Mouse (Mus musculus) ovary, adult 18-20 months (tissue): Measurements from ENCODE around the gene Arih1.
A peak's percentile ranks its signal among the peaks of the same experiment; 100 is the strongest.
"Not testable (repeated sequence)": the region's sequence is repeated elsewhere in the genome, so short reads cannot be mapped to it uniquely, and the experiment has no call there.

Experiments
- DNase-seq: peaks from one replicate; pipeline ENCODE4 v3.0.0; 2022; ENCODE audit warnings: low spot score, mixed read lengths

Gene Arih1

GRCm38 (mm10) chr9:59458416-59458815 is 28.0 kb downstream of the Arih1 start:
- DNase-seq, result no peak

DNA sequence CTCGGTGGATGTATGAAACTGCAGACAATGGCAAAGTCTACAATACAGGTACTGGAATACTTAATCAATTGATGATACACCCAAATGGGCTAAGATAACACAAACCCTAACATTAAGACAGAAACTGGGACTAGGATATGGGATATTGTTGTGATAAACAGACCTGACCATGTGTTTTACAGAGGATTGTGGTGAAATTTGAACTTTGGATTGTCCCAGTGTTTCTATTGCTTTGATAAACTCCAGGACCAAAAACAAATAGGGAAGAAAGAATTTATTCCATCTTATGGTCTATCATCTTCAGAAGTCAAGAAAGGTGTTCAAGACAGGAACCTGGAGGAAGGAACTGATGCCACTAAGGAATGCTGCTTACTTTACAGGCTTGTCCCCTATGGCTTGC is 28.7 kb downstream of the Arih1 start:
- DNase-seq, result no peak

- no peak for DNase-seq
These were observed 30.9 kb downstream of the Arih1 start for GRCm38 (mm10) chr9:59455404-59456068.

- no peak for DNase-seq
These were observed 52.7 kb downstream of the Arih1 start for GRCm38 (mm10) chr9:59433729-59434128.

DNA sequence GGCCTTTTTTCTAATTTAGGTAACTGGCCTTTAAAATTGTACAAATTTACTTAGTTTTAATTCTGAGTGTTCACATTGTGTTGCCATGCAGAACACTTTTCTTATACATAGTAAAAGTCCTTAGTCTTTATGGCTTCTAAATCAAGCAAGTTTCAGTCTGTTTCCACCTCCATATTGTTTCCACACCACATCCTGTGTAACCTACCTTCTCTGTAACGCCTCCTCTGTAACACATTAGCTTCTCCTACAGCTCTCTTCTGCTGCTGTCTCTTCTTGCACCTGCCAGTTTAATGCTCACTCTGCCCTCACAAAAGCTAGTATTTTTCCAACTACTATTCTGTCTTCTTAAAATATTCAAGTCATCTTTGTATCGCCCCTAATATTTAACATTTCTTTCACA is 54.8 kb downstream of the Arih1 start:
- DNase-seq, result no peak

GRCm38 (mm10) chr9:59420487-59420886 is 65.9 kb downstream of the Arih1 start:
- no peak for DNase-seq

GRCm38 (mm10) chr9:59407271-59407670 is 79.1 kb downstream of the Arih1 start:
- DNase-seq, result no peak

DNA sequence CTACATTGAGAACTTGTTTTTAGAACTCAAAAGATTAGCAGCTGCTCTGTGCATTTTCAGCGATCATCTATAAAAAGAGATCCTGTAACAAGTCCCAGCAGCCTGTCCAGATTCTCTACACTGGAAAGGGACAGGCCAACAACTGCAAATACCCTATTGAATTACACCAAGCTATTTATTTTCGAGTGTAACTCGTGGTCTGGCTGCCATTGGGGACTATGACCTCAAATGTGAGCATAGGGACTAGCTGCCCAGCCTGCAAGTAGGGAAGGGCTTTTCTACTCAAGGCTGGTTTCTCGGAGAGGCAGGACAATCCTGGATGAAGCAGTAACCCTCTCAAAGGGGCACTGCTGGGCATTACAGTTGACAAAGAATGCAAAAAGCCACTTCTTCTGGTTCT is 97.3 kb downstream of the Arih1 start:
- DNase-seq, result no peak

- no peak for DNase-seq
These were observed 98.1 kb downstream of the Arih1 start for GRCm38 (mm10) chr9:59388311-59388710.

GRCm38 (mm10) chr9:59387461-59387860 is 99.0 kb downstream of the Arih1 start:
- no peak for DNase-seq

GRCm38 (mm10) chr9:59375626-59376025 is 110.8 kb downstream of the Arih1 start:
- no peak for DNase-seq

GRCm38 (mm10) chr9:59369646-59370045 is 116.8 kb downstream of the Arih1 start:
- no peak for DNase-seq

DNA sequence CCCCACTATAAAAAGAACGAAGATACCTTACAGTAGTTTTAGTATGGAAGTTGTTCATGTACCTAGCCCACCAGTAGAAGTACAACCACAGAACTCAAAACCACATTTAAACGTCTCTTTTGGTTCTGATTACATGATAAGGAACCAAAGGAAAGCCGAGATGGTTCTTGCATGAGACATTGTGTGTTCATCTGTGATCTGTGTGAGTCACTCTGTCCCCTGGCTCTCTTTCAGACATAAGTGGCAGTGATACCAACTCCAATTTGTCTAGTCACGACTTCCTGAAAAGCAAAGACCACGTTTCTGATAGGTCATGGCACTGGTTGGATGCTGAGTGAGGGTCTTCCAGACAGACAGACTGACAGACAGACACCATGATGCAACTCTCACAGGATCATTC is 117.2 kb downstream of the Arih1 start:
- no peak for DNase-seq

DNA sequence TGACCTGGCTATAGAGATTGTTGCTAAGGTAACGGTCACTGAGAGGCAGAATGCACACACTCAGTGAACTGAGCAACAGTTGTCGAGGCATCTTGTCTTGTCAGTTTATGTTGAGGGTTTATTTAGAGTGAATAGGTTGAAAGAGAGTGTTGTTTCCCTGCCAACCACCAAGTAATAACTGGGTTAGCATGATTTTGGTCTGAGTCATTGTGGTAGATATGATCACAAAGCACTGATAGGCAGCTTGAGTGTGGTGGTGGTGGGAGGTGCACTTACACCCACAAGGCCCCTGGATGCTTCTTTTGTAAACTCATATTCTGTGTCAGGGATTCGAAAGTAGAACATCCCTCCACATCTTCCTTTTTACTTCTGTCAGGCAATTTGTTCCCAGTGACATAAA is 125.9 kb downstream of the Arih1 start:
- not testable (repeated sequence) for DNase-seq

- DNase-seq, result not testable (repeated sequence)
These were observed 128.4 kb downstream of the Arih1 start for GRCm38 (mm10) chr9:59358041-59358440.

GRCm38 (mm10) chr9:59353253-59353639 is 133.2 kb downstream of the Arih1 start, which contains the start of gene Bbs4:
TSS of gene Bbs4 (minus strand) at chr9:59353508.
- peak; percentile 90 for DNase-seq

- no peak for DNase-seq
These were observed 133.7 kb downstream of the Arih1 start for GRCm38 (mm10) chr9:59352586-59353252.

DNA sequence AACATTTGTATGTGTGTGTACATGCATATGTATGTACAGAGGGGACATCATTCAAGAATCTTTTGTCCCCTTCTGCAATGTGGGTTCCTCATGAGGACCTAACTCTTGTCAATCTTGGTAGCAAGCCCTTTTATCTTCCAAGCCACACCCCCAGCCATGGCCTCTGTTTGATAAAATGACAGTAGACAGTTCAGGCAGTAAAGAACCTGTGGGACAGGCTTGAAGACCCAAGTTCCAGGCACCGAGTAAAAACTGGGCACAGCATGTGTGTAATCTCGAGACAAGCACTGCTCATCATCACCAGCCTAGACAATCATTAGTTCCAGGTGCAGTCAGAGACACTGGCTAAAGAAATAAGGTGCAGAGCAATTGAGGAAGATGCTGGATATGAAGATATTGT is 140.2 kb downstream of the Arih1 start:
- DNase-seq, result no peak

DNA sequence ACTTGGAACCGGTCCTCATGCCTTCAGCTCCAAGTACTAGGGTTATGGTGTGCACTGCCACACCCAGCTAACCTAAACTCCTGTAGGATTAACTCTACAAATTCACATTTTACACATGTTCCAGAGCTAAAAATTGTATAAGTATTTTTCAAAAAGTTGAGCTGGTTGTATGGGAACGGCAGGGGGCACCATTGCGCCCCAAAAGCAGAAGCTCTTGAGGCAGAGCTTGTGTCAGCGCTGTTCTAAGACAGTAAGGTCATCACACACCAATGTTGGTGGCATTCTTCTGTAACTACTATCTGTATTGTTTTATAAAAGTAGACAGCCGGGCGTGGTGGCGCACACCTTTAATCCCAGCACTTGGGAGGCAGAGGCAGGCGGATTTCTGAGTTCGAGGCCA is 146.4 kb downstream of the Arih1 start:
- no peak for DNase-seq

DNA sequence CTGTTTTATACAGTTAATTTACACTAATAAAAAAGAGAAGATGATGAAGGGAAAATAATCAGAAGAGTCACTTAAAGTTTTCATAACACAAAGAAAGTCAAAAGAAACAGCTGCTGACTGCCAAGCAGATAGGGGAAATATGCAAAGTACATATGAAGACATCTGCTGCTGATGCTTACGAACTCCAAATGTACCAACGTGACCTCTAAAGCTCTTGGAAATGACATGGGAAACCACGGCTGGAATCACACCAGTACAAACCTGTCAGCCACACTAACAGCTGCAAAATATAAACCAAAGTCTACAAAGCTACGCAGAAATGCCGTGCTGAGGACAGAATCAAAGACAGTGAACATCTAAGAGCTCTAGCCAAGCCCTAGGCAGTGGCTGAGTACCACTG is 147.3 kb downstream of the Arih1 start:
- DNase-seq, result no peak

DNA sequence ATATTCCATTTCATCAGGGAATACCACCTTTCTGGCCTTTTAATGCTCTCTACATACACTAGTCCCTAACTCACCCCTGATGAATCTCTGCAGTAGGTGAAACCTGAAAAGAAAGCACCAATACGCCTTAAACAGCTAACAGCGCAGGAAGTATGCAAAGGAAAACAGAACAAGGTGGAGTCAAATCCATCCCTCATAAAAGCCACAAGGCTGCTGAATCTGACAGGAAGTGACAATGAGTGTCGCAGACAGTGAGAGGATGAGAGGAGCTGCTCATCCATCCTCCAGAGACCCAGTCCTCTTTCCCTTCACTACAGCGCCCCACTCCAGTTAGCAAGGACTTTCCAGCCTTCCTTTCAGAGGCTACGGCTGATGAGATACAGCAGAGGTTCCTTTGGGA is 148.0 kb downstream of the Arih1 start:
- no peak for DNase-seq
